Mouse (Mus musculus) adrenal gland, postnatal 25 days (tissue): Measurements from ENCODE around the gene Kcnmb2. TPM values are rescaled to one million over a fixed set of nuclear protein-coding genes. Genes with fewer than 3 reads are reported as not detected.

Experiments
- DNase-seq: peaks from one replicate; pipeline ENCODE4 v3.0.0; 2021; ENCODE audit warnings: mixed read lengths
- total RNA-seq: library from RNA; stranded (reverse); gene quantifications from 2 replicates; pipeline ENCODE4 v1.2.3, GENCODE M21; 2021

The Kcnmb2 gene
- total RNA-seq, 1 experiment from 2014 or later = 6.1 TPM

GRCm38 (mm10) chr3:32012205-32012931 lies 110.1 kb downstream of the Kcnmb2 start:
- no peak for DNase-seq

- no peak for DNase-seq
These were observed 118.7 kb downstream of the Kcnmb2 start for GRCm38 (mm10) chr3:32020981-32021380.

- DNase-seq = no peak
These were observed 127.2 kb downstream of the Kcnmb2 start for GRCm38 (mm10) chr3:32029375-32030050.

- DNase-seq = no peak
These were observed 130.1 kb downstream of the Kcnmb2 start for GRCm38 (mm10) chr3:32032381-32032780.

GRCm38 (mm10) chr3:32043814-32044213 lies 141.5 kb downstream of the Kcnmb2 start:
- DNase-seq = no peak

GRCm38 (mm10) chr3:32048777-32049176 lies 146.5 kb downstream of the Kcnmb2 start:
- DNase-seq = no peak

- no peak for DNase-seq
These were observed 150.3 kb downstream of the Kcnmb2 start for GRCm38 (mm10) chr3:32052596-32052995.

GRCm38 (mm10) chr3:32053610-32054241 lies 151.4 kb downstream of the Kcnmb2 start:
- no peak for DNase-seq

GRCm38 (mm10) chr3:32059888-32060656 lies 157.8 kb downstream of the Kcnmb2 start:
- no peak for DNase-seq

- DNase-seq = no peak
These were observed 160.4 kb downstream of the Kcnmb2 start for GRCm38 (mm10) chr3:32062685-32063084.

GRCm38 (mm10) chr3:32063312-32063711 lies 161.0 kb downstream of the Kcnmb2 start:
- no peak for DNase-seq

- no peak for DNase-seq
These were observed 165.0 kb downstream of the Kcnmb2 start for GRCm38 (mm10) chr3:32067004-32067935.

- peak; percentile 74 for DNase-seq
These were observed 171.6 kb downstream of the Kcnmb2 start for GRCm38 (mm10) chr3:32073881-32074280.

- DNase-seq = no peak
These were observed 186.5 kb downstream of the Kcnmb2 start for GRCm38 (mm10) chr3:32088762-32089161.

GRCm38 (mm10) chr3:32101391-32101790 lies 199.1 kb downstream of the Kcnmb2 start:
- DNase-seq = no peak

GRCm38 (mm10) chr3:32119851-32120250 lies 217.5 kb downstream of the Kcnmb2 start:
- no peak for DNase-seq

GRCm38 (mm10) chr3:32121731-32122130 lies 219.4 kb downstream of the Kcnmb2 start:
- no peak for DNase-seq

- no peak for DNase-seq
These were observed 223.1 kb downstream of the Kcnmb2 start for GRCm38 (mm10) chr3:32125431-32125830.

GRCm38 (mm10) chr3:32128391-32128790 lies 226.1 kb downstream of the Kcnmb2 start:
- no peak for DNase-seq

GRCm38 (mm10) chr3:32130696-32131095 lies 228.4 kb downstream of the Kcnmb2 start:
- no peak for DNase-seq

GRCm38 (mm10) chr3:32132395-32133004 lies 230.2 kb downstream of the Kcnmb2 start:
- DNase-seq = no peak
